Mouse (Mus musculus): ENCODE results near the gene Trio.

DNA sequence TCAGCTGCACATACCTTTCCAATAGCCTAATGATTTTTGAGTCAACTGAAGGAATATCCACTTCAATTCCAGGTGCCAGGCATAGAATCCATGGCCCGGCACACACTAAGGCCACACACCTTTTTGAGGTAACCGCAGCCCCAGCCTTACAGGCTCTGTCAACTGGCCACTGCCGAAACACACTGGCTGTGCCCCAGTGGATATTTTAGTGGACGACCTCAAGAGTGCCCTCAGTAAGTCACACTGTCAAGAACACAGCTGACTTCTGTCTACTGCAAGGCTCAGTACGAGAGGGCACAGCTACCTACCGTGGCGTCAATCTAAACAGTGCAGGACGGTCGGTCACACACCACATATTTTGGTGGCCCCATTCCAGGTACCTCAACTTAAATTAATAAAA lies 114.5 kb downstream of the Trio start:
- TF ChIP-seq POLR2A (IDR thresholded peaks at IDR 0.05; ENCODE audit: borderline replicate concordance, low read depth, low read length) (no peak), CTCF (IDR thresholded peaks at IDR 0.05; ENCODE audit: low read depth, low read length) (no peak)
